Mouse (Mus musculus): ENCODE measurements around the gene Rsph3a. TPM values are rescaled to one million over a fixed set of nuclear protein-coding genes. Genes with fewer than 3 reads are reported as not detected.

Gene Rsph3a
- total RNA-seq, 1 experiment from 2014 or later: 43.1 TPM

Other genes with a start within 250 kb of the Rsph3a start
- gene Fndc1, start 118.3 kb upstream of the Rsph3a start, total RNA-seq (2021): 17.6 and 17.9 TPM in 2 replicates
- 3.9 and 6.6 TPM in 2 replicates for gene Tagap, start 19.6 kb upstream of the Rsph3a start, total RNA-seq (2021)
- gene Gm49673, start 202.2 kb downstream of the Rsph3a start, total RNA-seq (2021): 0.26 TPM in 1 of 2 replicates, not detected in the other
- gene Rnaset2a, start 202.5 kb downstream of the Rsph3a start, total RNA-seq (2021): 39.2 and 40.7 TPM in 2 replicates
- 19.0 TPM in 2 replicates for gene Fgfr1op, start 219.9 kb downstream of the Rsph3a start, total RNA-seq (2021)

Data from adrenal gland, postnatal 14 days (tissue).